Mouse (Mus musculus) bone marrow, adult 2 months (tissue): ENCODE measurements around the gene Slco6d1. TPM values are rescaled to one million over a fixed set of nuclear protein-coding genes. Genes with fewer than 3 reads are reported as not detected.
"Not testable (repeated sequence)": the region's sequence is repeated elsewhere in the genome, so short reads cannot be mapped to it uniquely, and the experiment has no call there.

Source experiments
- H3K27ac ChIP-seq: fragments of 200-500 bp; 2 replicates; pipeline ENCODE4 v1.5.1; 2012; ENCODE audit warnings: low read depth, mild to moderate bottlenecking, control low read depth, inconsistent platforms, low read length; ENCODE audit not compliant: control insufficient read depth, poor library complexity, insufficient read depth
- H3K4me1 ChIP-seq: fragments of 200-500 bp; 2 replicates; pipeline ENCODE4 v1.6.1; 2011; ENCODE audit warnings: low read length; ENCODE audit not compliant: control insufficient read depth, insufficient read depth
- H3K4me3 ChIP-seq: fragments of 200-500 bp; replicated peaks from 2 replicates; pipeline ENCODE3; 2011; ENCODE audit warnings: mild to moderate bottlenecking, low read depth, low read length, control low read depth; ENCODE audit not compliant: control insufficient read depth
- CTCF ChIP-seq: fragments of 200-500 bp; IDR thresholded peaks from 2 replicates; pipeline ENCODE4 v1.5.1; 2011; ENCODE audit warnings: low read length, control low read depth; ENCODE audit not compliant: control insufficient read depth, insufficient read depth
- POLR2A ChIP-seq: fragments of 200-500 bp; IDR thresholded peaks from 2 replicates; pipeline ENCODE4 v1.6.1; 2011; ENCODE audit warnings: low read depth, mild to moderate bottlenecking, control low read depth, low read length, borderline replicate concordance; ENCODE audit not compliant: control insufficient read depth
- WGBS: fragments of 180-500 bp; shearing (Covaris S2); methylation state at CpG from one replicate; pipeline ENCODE4 v1.1.7; 2018; 5-methylcytosine and 5-hydroxymethylcytosine counted together
- polyA plus RNA-seq: library from polyadenylated mRNA; stranded (reverse); fragments of >200 nt; gene quantifications from 2 replicates; pipeline ENCODE4 v1.2.4, GENCODE M21; 2011; ENCODE audit warnings: low replicate concordance; ENCODE audit not compliant: missing spikeins, insufficient read depth, insufficient read length

Slco6d1 gene
- not detected in 2 replicates for polyA plus RNA-seq

GRCm38 (mm10) chr1:98420824-98421223 is at the start of gene Slco6d1:
Gene Slco6d1, plus strand, starts transcription at chr1:98421124.
- 73% methylated on average over 10 of the region's 10 CpGs for WGBS
- H3K4me1 ChIP-seq = no peaks in the 10 kb centered on the region
- TF ChIP-seq CTCF = no peak
- no peak for TF ChIP-seq POLR2A
- H3K27ac ChIP-seq = no peak within 1 kb of the TSS
- H3K4me3 ChIP-seq = no peak within 1 kb of the TSS

GRCm38 (mm10) chr1:98392001-98392400 is 28.9 kb upstream of the Slco6d1 start:
- Histone ChIP-seq H3K4me1 (no peaks in the 10 kb centered on the region), H3K27ac (no peak overlapping the region), H3K4me3 (no peak overlapping the region)
- TF ChIP-seq POLR2A = no peak
- TF ChIP-seq CTCF = no peak

- WGBS = 73% methylated on average over 4 of the region's 4 CpGs
- Histone ChIP-seq H3K27ac (no peak overlapping the region), H3K4me1 (no peaks in the 10 kb centered on the region), H3K4me3 (no peak overlapping the region)
- TF ChIP-seq CTCF (no peak), POLR2A (no peak)
Observed at GRCm38 (mm10) chr1:98447929-98448328, 27.0 kb downstream of the Slco6d1 start.

- H3K27ac ChIP-seq, H3K4me1 ChIP-seq, H3K4me3 ChIP-seq: not testable (repeated sequence)
- 79% methylated on average over 8 of the region's 8 CpGs for WGBS
Observed at GRCm38 (mm10) chr1:98459224-98459623, 38.3 kb downstream of the Slco6d1 start.

GRCm38 (mm10) chr1:98476381-98476780 is 55.5 kb downstream of the Slco6d1 start:
- WGBS = 74% methylated on average over 1 of the region's 1 CpGs
- H3K4me3 ChIP-seq, H3K4me1 ChIP-seq, H3K27ac ChIP-seq: not testable (repeated sequence)

- Histone ChIP-seq H3K4me1 (no peaks in the 10 kb centered on the region), H3K4me3 (no peak overlapping the region), H3K27ac (no peak overlapping the region)
- TF ChIP-seq POLR2A (no peak), CTCF (no peak)
- 7% methylated on average over 2 of the region's 2 CpGs for WGBS
Observed at GRCm38 (mm10) chr1:98479243-98479642, 58.3 kb downstream of the Slco6d1 start.

GRCm38 (mm10) chr1:98505982-98506381 is 85.1 kb downstream of the Slco6d1 start:
- no peak overlapping the region for H3K27ac ChIP-seq
- H3K4me3 ChIP-seq = no peak overlapping the region
- TF ChIP-seq POLR2A (no peak), CTCF (no peak)
- no peaks in the 10 kb centered on the region for H3K4me1 ChIP-seq
- WGBS = 84% methylated on average over 2 of the region's 2 CpGs

- H3K4me3 ChIP-seq = no peak overlapping the region
- 82% methylated on average over 2 of the region's 2 CpGs for WGBS
- TF ChIP-seq CTCF (no peak), POLR2A (no peak)
- no peaks in the 10 kb centered on the region for H3K4me1 ChIP-seq
- H3K27ac ChIP-seq = no peak overlapping the region
Observed at GRCm38 (mm10) chr1:98522977-98523376, 102.1 kb downstream of the Slco6d1 start.

GRCm38 (mm10) chr1:98523537-98523936 is 102.6 kb downstream of the Slco6d1 start:
- no peak for TF ChIP-seq POLR2A
- TF ChIP-seq CTCF = no peak
- Histone ChIP-seq H3K4me1 (no peaks in the 10 kb centered on the region), H3K4me3 (no peak overlapping the region), H3K27ac (no peak overlapping the region)

- not testable (repeated sequence) for H3K27ac ChIP-seq, H3K4me1 ChIP-seq, H3K4me3 ChIP-seq
- 72% methylated on average over 2 of the region's 2 CpGs for WGBS
Observed at GRCm38 (mm10) chr1:98528368-98528767, 107.4 kb downstream of the Slco6d1 start.
